Mouse (Mus musculus) left cerebral cortex, postnatal 4 days (tissue): ENCODE data around the gene Lig3. TPM values are rescaled to one million over a fixed set of nuclear protein-coding genes. Genes with fewer than 3 reads are reported as not detected.

Experiments used
- total RNA-seq, 2 experiments: library from RNA; stranded (reverse); gene quantifications; 2 replicates each; pipeline ENCODE4 v1.2.3; 2021

Gene Lig3
- total RNA-seq, 2 experiments from 2014 or later: 41.4 to 43.5 TPM

Other genes with a start within 250 kb of the Lig3 start
- gene Cct6b, start 16.8 kb upstream of the Lig3 start, total RNA-seq: under 1 TPM; 0.28 to 0.32 TPM
- gene Zfp830, start 16.8 kb upstream of the Lig3 start, total RNA-seq: 10 to 100 TPM; 15.1 to 15.5 TPM
- gene Rffl, start 90.1 kb downstream of the Lig3 start, total RNA-seq: 1 to 10 TPM; 2.7 to 3.0 TPM
- gene Rad51d, start 109.5 kb downstream of the Lig3 start, total RNA-seq: 10 to 100 TPM; 12.1 to 12.5 TPM
- not detected for gene Fndc8, start 111.0 kb downstream of the Lig3 start, total RNA-seq
- gene Nle1, start 127.3 kb downstream of the Lig3 start, total RNA-seq: 10 to 100 TPM; 50.0 to 51.3 TPM
- gene Unc45b, start 129.4 kb downstream of the Lig3 start, total RNA-seq: 1 to 10 TPM; 4.2 to 4.8 TPM
- gene Slfn5, start 170.2 kb downstream of the Lig3 start, total RNA-seq: 1 to 10 TPM; 2.6 to 4.2 TPM
- gene Slfn9, start 210.7 kb downstream of the Lig3 start, total RNA-seq: 1 to 10 TPM; 1.2 to 1.8 TPM
- under 1 TPM in 1 of 2 experiments, not detected in 1; 0.12 TPM for gene Slfn8, start 239.7 kb downstream of the Lig3 start, total RNA-seq